ENCODE assay signal across 9 mouse cellular contexts in genomic region chr8:106298261-106298660, GRCm38 (mm10). TPM values are rescaled to one million over a fixed set of nuclear protein-coding genes. Genes with fewer than 3 reads are reported as not detected.
DNase-seq lines count a peak whose midpoint lies in the region; ATAC-seq and TF ChIP-seq lines count a peak whose summit lies in the region.
"Had no signal": no experiment of that assay in that cellular context is flagged by ENCODE, and none has a peak within 500 bp of the region (broad histone marks: within the 10 kb centered on the region; RNA-seq: fewer than 3 reads in every experiment).

No protein-coding gene starts in this region.

- intact Hi-C loops in left cerebral cortex, postnatal 4 days (cut with DNase I), result no loop called here

- DNase-seq in intestine, embryonic 14.5 days (ENCODE audit: low spot score), result no peak
- no peak for DNase-seq in heart, embryonic 10.5 days (ENCODE audit: low spot score)
- DNase-seq in kidney, adult 8-10 months, result peak; percentile 22 to 31
- peak; percentile 67 for DNase-seq in lung, postnatal 10 days
- DNase-seq in embryo, embryonic 9.5 days (ENCODE audit: extremely low spot score), result no peak
- no peak for DNase-seq in thymus, postnatal 0 days (ENCODE audit: low spot score)
- DNase-seq in left cerebral cortex, postnatal 4 days, result no peak

- no peaks in the 10 kb centered on the region for H3K36me3 ChIP-seq in intestine, embryonic 14.5 days (ENCODE audit: control insufficient read depth, insufficient read depth, low read length)
- no peaks in the 10 kb centered on the region for H3K36me3 ChIP-seq in intestine, postnatal 0 days (ENCODE audit: control insufficient read depth, insufficient read depth)
- no peaks in the 10 kb centered on the region for H3K36me3 ChIP-seq in heart, embryonic 10.5 days
- H3K36me3 ChIP-seq: limb, embryonic 10.5 days had no signal

- TF ChIP-seq CTCF in intestine, postnatal 0 days (IDR thresholded peaks at IDR 0.05; ENCODE audit: low read depth), result no peak

- no peak overlapping the region for H3K4me3 ChIP-seq in intestine, embryonic 14.5 days (ENCODE audit: low read depth, low read length)
- H3K4me3 ChIP-seq in intestine, postnatal 0 days (ENCODE audit: low read depth, low read length), result no peak overlapping the region
- H3K4me3 ChIP-seq in heart, embryonic 10.5 days, result no peak overlapping the region
- H3K4me3 ChIP-seq: limb, embryonic 10.5 days had no signal

- peaks cover 15% of the 10 kb centered on the region for H3K4me1 ChIP-seq in intestine, embryonic 14.5 days (replicated peaks; ENCODE audit: control insufficient read depth, insufficient read depth, low read length)
- H3K4me1 ChIP-seq in intestine, postnatal 0 days (replicated peaks; ENCODE audit: control insufficient read depth, insufficient read depth, low read length), result no peaks in the 10 kb centered on the region
- H3K4me1 ChIP-seq in heart, embryonic 10.5 days, result peaks cover 13% of the 10 kb centered on the region
- H3K4me1 ChIP-seq: limb, embryonic 10.5 days had no signal

- H3K27me3 ChIP-seq in intestine, embryonic 14.5 days (replicated peaks; ENCODE audit: control insufficient read depth, insufficient read depth, low read length), result no peaks in the 10 kb centered on the region
- H3K27me3 ChIP-seq in intestine, postnatal 0 days (replicated peaks; ENCODE audit: control insufficient read depth, insufficient read depth, low read length), result no peaks in the 10 kb centered on the region
- H3K27me3 ChIP-seq in heart, embryonic 10.5 days (ENCODE audit: insufficient read depth, poor library complexity, severe bottlenecking), result no peaks in the 10 kb centered on the region

- no peak overlapping the region for H3K9ac ChIP-seq in intestine, embryonic 14.5 days (ENCODE audit: low read length)
- no peak overlapping the region for H3K9ac ChIP-seq in intestine, postnatal 0 days (ENCODE audit: low read depth, low read length)

- H3K9me3 ChIP-seq in intestine, embryonic 14.5 days (ENCODE audit: control insufficient read depth, low read length), result no peaks in the 10 kb centered on the region
- no peaks in the 10 kb centered on the region for H3K9me3 ChIP-seq in intestine, postnatal 0 days (ENCODE audit: control insufficient read depth)
- no peaks in the 10 kb centered on the region for H3K9me3 ChIP-seq in heart, embryonic 10.5 days
- H3K9me3 ChIP-seq: limb, embryonic 10.5 days had no signal

- no peak overlapping the region for H3K4me2 ChIP-seq in intestine, embryonic 14.5 days (ENCODE audit: low read length)
- H3K4me2 ChIP-seq in intestine, postnatal 0 days (replicated peaks; ENCODE audit: low read depth), result no peak overlapping the region

- 32% methylated on average over 5 of the region's 5 CpGs for WGBS in intestine, embryonic 14.5 days
- WGBS in intestine, postnatal 0 days, result 65% methylated on average over 5 of the region's 5 CpGs
- WGBS in heart, embryonic 10.5 days, result 47% methylated on average over 5 of the region's 5 CpGs

- ATAC-seq in intestine, embryonic 14.5 days (replicated peaks; ENCODE audit: low FRiP score, low TSS enrichment, low read depth), result no peak
- ATAC-seq in intestine, postnatal 0 days, result no peak

- 0 out of 2 replicates have a peak overlapping the region, but pooled peaks have one; percentile 22 for H3K27ac ChIP-seq in intestine, embryonic 14.5 days (ENCODE audit: low read depth)
- H3K27ac ChIP-seq in intestine, postnatal 0 days (ENCODE audit: low read depth, low read length), result no peak overlapping the region; the same call in 1 of the 2 replicates
- peak overlapping the region; percentile 12 for H3K27ac ChIP-seq in heart, embryonic 10.5 days
- H3K27ac ChIP-seq: limb, embryonic 10.5 days had no signal

RNA-seq across cellular contexts. Expression of gene Smpd3, which starts 39.5 kb away (rescaled TPM):
- polyA plus RNA-seq in intestine, embryonic 14.5 days (2014; fragmentation: Nextera tagmentation; extraction: Ambion mirVana), result 20.0 and 20.4 TPM in 2 replicates
- 10.6 and 11.8 TPM in 2 replicates for polyA plus RNA-seq in intestine, postnatal 0 days (2015; fragmentation: Nextera tagmentation; extraction: Ambion mirVana)
- polyA plus RNA-seq in heart, embryonic 10.5 days (2016; fragmentation: Nextera tagmentation; extraction: Ambion mirVana), result 3.8 and 4.4 TPM in 2 replicates
- polyA plus RNA-seq in thymus, postnatal 0 days (2015; fragmentation: Nextera tagmentation; extraction: Ambion mirVana), result 1.1 and 1.5 TPM in 2 replicates
- 100 to 1,000 TPM; 152 to 158 TPM for total RNA-seq in left cerebral cortex, postnatal 4 days (2021)

Comparison
In these comparisons a context has a peak if more than half of its experiments do, and no peak if none do; other contexts are left out.
1. DNase-seq: peak in kidney, adult 8-10 months (2 of 2) and lung, postnatal 10 days (single experiment); none in intestine, embryonic 14.5 days (single experiment), heart, embryonic 10.5 days (single experiment), embryo, embryonic 9.5 days (single experiment), thymus, postnatal 0 days (single experiment) and left cerebral cortex, postnatal 4 days (single experiment).